Mouse (Mus musculus) mouse embryonic stem cell (cell line): ENCODE results near the gene Sox9.

ENCODE experiments used
- in situ Hi-C, 2 experiments: fragments of 300-500 bp; cut with MboI; formaldehyde crosslinking; loops; 1 replicate in 1 of 2; 3 replicates in 1 of 2; pipeline ENCODE4 v1.14.3; 2019 to 2020; ENCODE audit warnings: low sequenced_read_pairs in 2 of 2, low pct_unique_long_range_greater_than_20kb in 1 of 2, mixed read lengths in 1 of 2; ENCODE audit not compliant: unreplicated experiment in 1 of 2

Gene Sox9

DNA sequence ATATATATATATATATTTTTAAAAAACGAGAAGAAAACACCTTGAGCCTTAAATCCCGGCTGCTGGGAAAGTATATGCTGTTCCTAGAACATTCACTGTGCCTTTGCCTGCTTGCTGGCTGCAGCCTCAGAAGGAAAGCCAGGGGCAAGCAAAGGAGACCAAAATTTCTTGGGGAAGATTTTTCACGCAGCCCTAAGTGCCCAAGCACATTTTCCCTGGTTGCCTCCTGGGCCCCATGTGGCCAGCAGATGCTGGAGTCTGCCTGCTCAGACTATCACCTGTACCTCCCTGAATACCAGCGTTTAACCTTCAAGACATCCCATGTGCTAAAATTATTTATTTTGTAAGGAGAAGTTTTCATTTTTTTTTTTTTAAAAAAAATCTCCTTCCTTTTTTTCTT, 4.4 kb downstream of the Sox9 start:
- in situ Hi-C loops, result loop anchor here in 1 of 2 experiments (25.0 kb wide), 2 partner anchors 376 to 776 kb away; no protein-coding TSS in a partner anchor

DNA sequence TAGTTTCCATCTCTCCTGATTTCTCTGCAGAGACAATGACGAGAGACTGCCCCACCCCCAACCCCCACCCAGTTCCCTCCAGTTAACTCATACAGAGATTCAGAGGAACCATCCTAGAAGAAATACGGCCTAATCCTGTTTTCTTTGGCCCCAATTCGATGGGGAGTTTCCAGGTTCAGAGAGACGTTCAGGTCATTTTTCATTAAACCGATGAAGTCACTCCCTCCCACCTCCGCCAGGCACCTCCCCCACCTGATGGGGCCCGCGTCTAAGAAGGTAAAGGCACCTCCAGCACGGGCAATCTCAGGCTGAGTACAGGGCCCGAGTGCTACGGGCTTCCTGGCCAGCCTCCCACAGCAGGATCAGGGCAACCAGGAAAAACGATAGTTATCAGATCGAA, 6.3 kb downstream of the Sox9 start:
- in situ Hi-C loops, result loop anchor here in 1 of 2 experiments (25.0 kb wide), 2 partner anchors 374 to 774 kb away; no protein-coding TSS in a partner anchor

DNA sequence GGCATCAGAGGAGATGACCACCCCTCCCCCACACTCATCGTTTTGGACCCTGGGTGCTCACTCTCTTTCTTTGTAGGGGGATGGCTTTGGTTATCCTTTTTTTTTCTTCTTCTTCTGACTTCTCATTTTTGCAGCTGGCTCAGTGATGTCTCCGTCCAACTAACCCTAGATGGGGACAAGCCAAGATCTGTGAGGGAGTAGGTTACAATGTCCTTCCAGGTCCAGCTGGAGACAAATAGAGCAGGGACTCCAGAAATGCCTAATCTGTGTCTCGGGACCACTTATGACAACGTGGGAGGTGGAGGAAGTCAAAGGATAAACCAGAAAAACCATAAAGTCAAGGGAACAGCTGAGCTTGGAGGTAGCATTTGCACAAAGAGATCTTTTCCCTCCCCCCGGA, 14.4 kb downstream of the Sox9 start:
- in situ Hi-C loops, result loop anchor here in 1 of 2 experiments (25.0 kb wide), 2 partner anchors 366 to 766 kb away; no protein-coding TSS in a partner anchor

- in situ Hi-C loops, result loop anchor here in 1 of 2 experiments (25.0 kb wide), 2 partner anchors 363 to 763 kb away; no protein-coding TSS in a partner anchor
These were observed 16.9 kb downstream of the Sox9 start for GRCm38 (mm10) chr11:112798831-112799382.

GRCm38 (mm10) chr11:112801189-112801818, 19.3 kb downstream of the Sox9 start:
- in situ Hi-C loops, result no loop called here

- in situ Hi-C loops, result no loop called here
These were observed 25.9 kb downstream of the Sox9 start for GRCm38 (mm10) chr11:112807838-112808506.

DNA sequence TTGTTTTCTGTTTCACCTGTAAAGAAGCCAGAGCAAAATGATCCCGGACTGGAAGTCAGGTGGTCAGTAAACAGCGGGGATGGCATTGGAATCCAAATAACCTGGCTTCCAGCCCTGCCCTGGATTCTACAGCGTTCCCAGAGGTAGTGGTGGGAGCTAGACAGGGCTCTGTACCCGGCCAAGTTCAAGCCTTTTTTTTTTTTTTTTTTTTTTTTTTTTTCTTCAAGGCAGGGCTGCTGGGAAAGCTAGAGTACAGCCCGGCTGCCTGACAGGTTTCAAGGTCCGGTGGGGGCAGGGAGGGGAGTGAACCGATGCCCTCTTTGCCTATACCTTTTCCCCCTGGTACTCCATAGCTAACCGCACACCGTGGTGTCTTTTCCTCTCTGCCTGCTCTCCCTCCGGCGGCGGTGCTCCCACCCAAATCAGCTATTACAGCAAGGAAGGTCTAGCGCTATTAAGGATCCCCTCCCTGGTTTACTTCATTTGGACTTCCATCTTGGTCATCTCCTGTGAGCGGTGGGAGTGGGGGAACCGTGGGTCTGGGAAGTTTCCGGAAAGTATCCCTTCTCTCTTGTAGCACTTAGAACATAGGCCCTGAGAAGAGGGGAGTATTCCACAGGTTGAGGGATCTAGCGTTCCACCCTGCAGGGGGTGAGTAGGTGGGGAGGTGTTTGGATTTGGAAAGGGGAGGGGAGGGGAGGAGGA, 28.6 kb downstream of the Sox9 start:
- in situ Hi-C loops, result no loop called here

GRCm38 (mm10) chr11:112811152-112811871, 29.3 kb downstream of the Sox9 start:
- in situ Hi-C loops, result no loop called here

DNA sequence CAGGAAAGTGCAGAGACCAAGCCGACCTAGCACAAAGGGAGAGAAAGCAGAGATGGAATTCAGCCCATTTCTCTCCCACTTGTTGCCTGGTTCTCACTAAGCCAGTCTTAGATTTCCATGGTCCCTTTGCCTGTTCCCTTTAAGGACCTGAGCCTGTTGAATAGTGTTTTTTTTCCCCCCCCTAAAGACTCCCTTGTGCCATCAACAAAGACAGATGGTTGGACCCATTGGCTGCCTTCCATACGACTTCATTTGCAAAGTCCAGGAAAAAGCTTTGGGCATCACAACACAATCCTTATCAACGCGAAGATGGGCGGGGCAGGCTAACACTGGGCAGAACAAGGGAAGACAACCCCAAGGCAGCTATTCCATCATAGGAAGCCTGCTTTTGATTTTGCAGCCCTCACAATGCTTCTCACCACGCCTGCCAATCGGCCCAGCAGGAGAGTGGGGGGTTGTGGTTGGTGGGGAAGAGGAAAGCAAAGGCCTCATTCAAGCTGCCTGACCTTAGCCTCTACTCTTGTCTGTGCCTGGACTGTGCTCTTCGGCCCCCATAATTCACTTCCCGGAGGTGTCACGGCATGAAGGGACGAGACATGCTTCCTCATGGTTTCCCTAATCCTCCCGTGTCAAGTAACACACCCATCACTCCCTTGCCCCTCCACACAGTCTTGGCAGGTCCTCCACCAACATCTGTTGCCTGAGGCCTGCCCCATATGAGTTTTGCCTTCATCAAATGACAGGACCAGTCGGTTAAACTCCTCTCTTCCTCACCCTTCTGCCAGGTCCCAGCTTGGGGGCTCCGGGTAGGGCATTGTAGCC, 36.0 kb downstream of the Sox9 start:
- in situ Hi-C loops, result no loop called here

GRCm38 (mm10) chr11:112818651-112819270, 36.7 kb downstream of the Sox9 start:
- in situ Hi-C loops, result no loop called here

DNA sequence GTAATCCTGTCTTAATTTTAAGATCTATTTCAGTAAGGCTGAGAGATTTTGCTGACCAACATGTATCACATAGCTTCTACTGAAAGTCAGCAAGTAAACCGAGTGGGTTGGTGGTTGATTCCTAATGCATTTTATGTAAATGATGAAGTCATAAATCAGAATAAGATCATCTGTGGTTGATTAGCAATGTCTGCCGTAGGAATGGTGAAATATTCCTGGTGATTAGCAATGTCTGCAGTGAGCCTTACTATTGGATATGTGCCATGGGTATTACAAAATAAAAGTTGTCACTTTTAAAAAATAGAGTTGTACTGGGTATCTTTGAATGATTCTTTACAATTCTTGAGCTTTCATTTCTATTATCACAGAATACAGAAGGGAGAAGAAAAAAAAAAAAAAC, 39.5 kb downstream of the Sox9 start:
- in situ Hi-C loops, result no loop called here

DNA sequence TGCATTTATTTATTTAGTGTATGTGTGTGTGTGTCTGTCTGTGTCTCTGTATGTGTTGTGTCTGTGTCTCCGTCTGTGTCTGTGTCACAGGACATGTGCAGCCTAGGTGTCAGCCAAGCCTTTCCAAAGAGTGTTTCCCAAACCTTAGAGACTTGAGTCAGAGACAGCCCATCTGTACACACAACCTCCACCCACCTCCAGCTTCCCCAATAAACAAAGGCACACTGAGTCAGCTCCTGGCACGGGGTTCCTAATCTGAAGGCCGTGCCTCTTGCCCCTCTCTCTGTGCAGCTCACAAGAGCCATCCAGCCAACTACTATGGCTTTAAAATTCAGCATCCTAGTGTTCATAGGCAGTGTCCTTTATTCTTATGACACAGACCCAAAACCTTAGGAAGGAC, 42.1 kb downstream of the Sox9 start:
- in situ Hi-C loops, result no loop called here

GRCm38 (mm10) chr11:112826193-112827043, 44.4 kb downstream of the Sox9 start:
- in situ Hi-C loops, result no loop called here

GRCm38 (mm10) chr11:112827044-112827347, 45.0 kb downstream of the Sox9 start:
- in situ Hi-C loops, result no loop called here

- in situ Hi-C loops, result no loop called here
These were observed 46.7 kb downstream of the Sox9 start for GRCm38 (mm10) chr11:112828553-112829287.
